Mouse (Mus musculus) erythroblast, adult 5-6 weeks (primary cell): Measurements from ENCODE around the gene Optc. TPM values are rescaled to one million over a fixed set of nuclear protein-coding genes. Genes with fewer than 3 reads are reported as not detected.
A peak's percentile ranks its signal among the peaks of the same experiment; 100 is the strongest.

Experiments
- ATAC-seq: replicated peaks from 2 replicates; pipeline ENCODE4 v1.8.0; 2016; ENCODE audit warnings: moderate number of reproducible peaks, mild to moderate bottlenecking, moderate TSS enrichment, inconsistent platforms; ENCODE audit not compliant: poor library complexity, low FRiP score, severe bottlenecking
- total RNA-seq, 2 experiments: library from RNA; stranded (forward) in 1 of 2; stranded (reverse) in 1 of 2; fragments of 150-400 nt in 1 of 2; fragments of 200-764, 138-1000 nt in 1 of 2; gene quantifications; 2 replicates each; pipeline versions ENCODE4 v1.2.3 to v1.2.4; 2015 to 2017; ENCODE audit warnings: low replicate concordance in 2 of 2

Optc gene
- total RNA-seq, 2 experiments from 2014 or later = not detected

GRCm38 (mm10) chr1:133920876-133921275 lies 13.1 kb upstream of the Optc start:
- no peak for ATAC-seq

- ATAC-seq = no peak
These were observed 12.6 kb upstream of the Optc start for GRCm38 (mm10) chr1:133920401-133920800.

GRCm38 (mm10) chr1:133918088-133918470 lies 10.3 kb upstream of the Optc start:
- ATAC-seq = no peak

GRCm38 (mm10) chr1:133917456-133918087 lies 9.8 kb upstream of the Optc start:
- no peak for ATAC-seq

GRCm38 (mm10) chr1:133915723-133916355 lies 8.0 kb upstream of the Optc start:
- ATAC-seq = no peak

GRCm38 (mm10) chr1:133915115-133915514 lies 7.3 kb upstream of the Optc start:
- ATAC-seq = no peak

GRCm38 (mm10) chr1:133913018-133913417 lies 5.2 kb upstream of the Optc start:
- ATAC-seq = no peak

- ATAC-seq = peak; percentile 71
These were observed 3.7 kb upstream of the Optc start for GRCm38 (mm10) chr1:133911456-133911855.

- no peak for ATAC-seq
These were observed 3.2 kb upstream of the Optc start for GRCm38 (mm10) chr1:133911008-133911407.

GRCm38 (mm10) chr1:133910108-133910507 lies 2.3 kb upstream of the Optc start:
- ATAC-seq = no peak

- ATAC-seq = no peak
These were observed 1.1 kb upstream of the Optc start for GRCm38 (mm10) chr1:133908659-133909575.

GRCm38 (mm10) chr1:133906420-133906819 lies 1.4 kb downstream of the Optc start:
- no peak for ATAC-seq

- ATAC-seq = no peak
These were observed 7.0 kb downstream of the Optc start for GRCm38 (mm10) chr1:133900825-133901224.

- ATAC-seq = no peak
These were observed 8.7 kb downstream of the Optc start for GRCm38 (mm10) chr1:133899043-133899542.

- no peak for ATAC-seq
These were observed 10.5 kb downstream of the Optc start for GRCm38 (mm10) chr1:133897293-133897692.

- ATAC-seq = no peak
These were observed 16.3 kb downstream of the Optc start for GRCm38 (mm10) chr1:133891489-133891888.

GRCm38 (mm10) chr1:133889949-133890598 lies 17.7 kb downstream of the Optc start:
- ATAC-seq = 0 out of 2 replicates have a peak, but pooled peaks have one; percentile 19

GRCm38 (mm10) chr1:133887538-133888250 lies 20.1 kb downstream of the Optc start:
- ATAC-seq = no peak

- ATAC-seq = no peak
These were observed 20.8 kb downstream of the Optc start for GRCm38 (mm10) chr1:133887044-133887443.
